Mouse (Mus musculus) activated CD4-positive, CD25-positive, alpha-beta regulatory T cell, adult 9 weeks (primary cell): ENCODE measurements around the gene Abca16. TPM values are rescaled to one million over a fixed set of nuclear protein-coding genes. Genes with fewer than 3 reads are reported as not detected.

Source experiments
- polyA plus RNA-seq: library from polyadenylated mRNA; unstranded; fragments of 100-300 nt; shearing (Covaris generic); gene quantifications from one replicate; pipeline ENCODE4 v1.2.1, GENCODE M21; 2017

Gene Abca16
- not detected for polyA plus RNA-seq

DNA sequence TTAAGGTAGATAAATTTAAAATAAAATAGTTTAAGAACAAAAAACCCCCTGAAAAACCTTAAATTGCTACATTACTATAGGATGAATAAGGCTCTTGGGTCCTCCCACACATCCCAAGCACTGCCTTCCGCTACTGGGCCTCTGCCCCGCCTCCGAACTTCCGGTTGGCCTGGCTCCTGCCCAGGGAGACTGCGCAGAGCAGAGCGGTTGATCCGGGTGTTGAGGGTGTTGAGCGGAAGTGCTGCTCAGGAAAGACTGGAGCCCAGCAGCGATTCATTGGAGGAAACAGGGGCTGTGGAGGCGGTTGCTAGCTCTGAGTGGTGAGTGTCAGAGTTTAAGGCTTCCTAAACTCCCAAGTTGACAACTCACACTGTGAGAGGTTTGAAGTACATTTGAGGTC, at the start of gene Abca16:
TSS of gene Abca16 (plus strand) at position 201 of the 400 bp plus-strand sequence.

Other genes starting within 250 kb of the Abca16 start
- not detected for gene Anks4b, start 235.8 kb upstream of the Abca16 start, polyA plus RNA-seq
- gene Crym, start 207.5 kb upstream of the Abca16 start, polyA plus RNA-seq = not detected
- not detected for gene Abca14, start 205.7 kb upstream of the Abca16 start, polyA plus RNA-seq
- gene Abca15, start 81.0 kb upstream of the Abca16 start, polyA plus RNA-seq = not detected
- 179 TPM for gene Uqcrc2, start 225.5 kb downstream of the Abca16 start, polyA plus RNA-seq